Mouse (Mus musculus) forebrain, embryonic 14.5 days (tissue): ENCODE measurements around the gene Cox17. TPM values are rescaled to one million over a fixed set of nuclear protein-coding genes. Genes with fewer than 3 reads are reported as not detected.

Experiments used
- ATAC-seq: fragments of 200-750 bp; cut with Nextera tagmentation; 2 replicates; pipeline ENCODE4 v1.8.0; 2017; ENCODE audit warnings: mild to moderate bottlenecking, moderate library complexity
- DNase-seq: peaks from one replicate; pipeline ENCODE4 v3.0.0-alpha.2; 2015; ENCODE audit warnings: low spot score
- H3K27ac ChIP-seq: fragments of 300-500 bp; sonication (generic); 2 replicates; pipeline ENCODE4 v1.5.1; 2014; ENCODE audit warnings: low read depth, mild to moderate bottlenecking, control low read depth, low read length, moderate library complexity
- H3K27me3 ChIP-seq: fragments of 300-500 bp; sonication (generic); replicated peaks from 2 replicates; pipeline ENCODE4 v1.6.1; 2014; ENCODE audit warnings: low read length, control low read depth, mixed read lengths; ENCODE audit not compliant: control insufficient read depth, insufficient read depth
- H3K36me3 ChIP-seq: fragments of 300-500 bp; sonication (generic); 2 replicates; pipeline ENCODE4 v1.6.1; 2014; ENCODE audit warnings: low read length, control low read depth; ENCODE audit not compliant: control insufficient read depth, insufficient read depth
- H3K4me1 ChIP-seq: fragments of 300-500 bp; sonication (generic); 2 replicates; pipeline ENCODE4 v1.6.1; 2014; ENCODE audit warnings: antibody characterized with exemption, low read length, control low read depth; ENCODE audit not compliant: control insufficient read depth, insufficient read depth
- H3K4me2 ChIP-seq: fragments of 300-500 bp; sonication (generic); 2 replicates; pipeline ENCODE4 v1.6.1; 2014; ENCODE audit warnings: mild to moderate bottlenecking, control low read depth, low read length
- H3K4me3 ChIP-seq: fragments of 300-500 bp; sonication (generic); 2 replicates; pipeline ENCODE4 v1.5.1; 2014; ENCODE audit warnings: low read depth, low read length, control low read depth
- H3K9ac ChIP-seq: fragments of 300-500 bp; sonication (generic); 2 replicates; pipeline ENCODE4 v1.6.1; 2014; ENCODE audit warnings: mild to moderate bottlenecking, low read length, control low read depth, moderate library complexity
- H3K9me3 ChIP-seq: fragments of 300-500 bp; sonication (generic); replicated peaks from 2 replicates; pipeline ENCODE4 v1.6.1; 2016; ENCODE audit warnings: low read length, control low read depth, mixed read lengths; ENCODE audit not compliant: control insufficient read depth
- WGBS: fragments of 180-500 bp; shearing (Covaris S2); extraction: QIAGEN DNeasy Blood & Tissue Kit; methylation state at CpG from one replicate; pipeline ENCODE4 v1.1.7; 2014; 5-methylcytosine and 5-hydroxymethylcytosine counted together
- polyA plus RNA-seq: library from polyadenylated mRNA; unstranded; fragments of >200 nt; fragmentation: Nextera tagmentation; extraction: Ambion mirVana; gene quantifications from 2 replicates; pipeline ENCODE4 v1.2.1, GENCODE M21; 2014

Cox17 gene
- polyA plus RNA-seq, 1 experiment from 2014 or later, result 126 TPM

DNA sequence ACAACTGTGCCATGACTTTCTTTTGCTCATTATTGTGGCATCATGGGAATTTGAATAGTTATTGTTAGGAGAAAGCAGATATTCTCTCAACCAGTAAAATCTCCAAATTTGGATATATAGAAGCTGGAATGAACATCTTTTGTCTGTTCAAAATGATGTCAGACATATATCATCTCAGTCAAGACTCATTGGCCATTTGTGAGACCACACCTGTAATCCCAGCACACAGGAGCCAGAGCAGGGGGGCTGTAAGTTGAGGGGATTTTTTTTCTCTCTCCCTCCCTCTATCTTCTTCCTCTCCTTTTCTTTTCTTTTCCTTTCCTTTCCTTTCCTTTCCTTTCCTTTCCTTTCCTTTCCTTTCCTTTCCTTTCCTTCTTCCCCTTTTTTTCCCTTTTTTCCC lies 6.1 kb downstream of the Cox17 start:
- H3K27ac ChIP-seq, result no peak overlapping the region
- H3K4me1 ChIP-seq, result peaks cover under 1% of the 10 kb centered on the region; the same call in 1 of the 2 replicates
- no peak overlapping the region for H3K9ac ChIP-seq
- H3K4me2 ChIP-seq, result no peak overlapping the region
- no peaks in the 10 kb centered on the region for H3K27me3 ChIP-seq
- no peak for ATAC-seq
- DNase-seq, result no peak
- peaks cover 37% of the 10 kb centered on the region for H3K36me3 ChIP-seq
- no peak overlapping the region for H3K4me3 ChIP-seq
- no peaks in the 10 kb centered on the region for H3K9me3 ChIP-seq

DNA sequence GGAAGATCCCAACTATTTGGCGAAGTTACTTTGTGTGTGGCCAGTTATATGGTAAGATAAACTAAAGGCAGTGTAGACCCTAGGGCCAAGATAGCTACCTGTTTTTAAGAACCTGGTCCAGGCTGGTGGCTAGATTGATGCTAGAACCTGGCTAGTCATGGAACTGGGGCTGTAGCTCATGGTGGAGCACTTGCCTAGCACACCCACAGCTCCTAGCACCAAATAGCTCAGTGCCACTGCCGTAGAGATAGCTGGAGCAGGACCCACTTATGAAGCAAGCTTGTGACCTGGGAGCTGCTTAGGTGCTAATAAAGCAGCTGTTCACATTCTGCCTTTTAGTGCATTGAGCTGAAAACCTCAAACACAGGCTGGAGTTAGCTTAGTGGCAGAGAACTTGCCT lies 6.9 kb downstream of the Cox17 start:
- Histone ChIP-seq H3K4me3 (no peak overlapping the region), H3K4me2 (no peak overlapping the region), H3K9ac (no peak overlapping the region), H3K4me1 (no peaks in the 10 kb centered on the region), H3K27me3 (no peaks in the 10 kb centered on the region), H3K9me3 (no peaks in the 10 kb centered on the region), H3K27ac (no peak overlapping the region), H3K36me3 (peaks cover 37% of the 10 kb centered on the region)
- ATAC-seq, result no peak
- WGBS, result 93% methylated on average over 2 of the region's 2 CpGs
- no peak for DNase-seq

DNA sequence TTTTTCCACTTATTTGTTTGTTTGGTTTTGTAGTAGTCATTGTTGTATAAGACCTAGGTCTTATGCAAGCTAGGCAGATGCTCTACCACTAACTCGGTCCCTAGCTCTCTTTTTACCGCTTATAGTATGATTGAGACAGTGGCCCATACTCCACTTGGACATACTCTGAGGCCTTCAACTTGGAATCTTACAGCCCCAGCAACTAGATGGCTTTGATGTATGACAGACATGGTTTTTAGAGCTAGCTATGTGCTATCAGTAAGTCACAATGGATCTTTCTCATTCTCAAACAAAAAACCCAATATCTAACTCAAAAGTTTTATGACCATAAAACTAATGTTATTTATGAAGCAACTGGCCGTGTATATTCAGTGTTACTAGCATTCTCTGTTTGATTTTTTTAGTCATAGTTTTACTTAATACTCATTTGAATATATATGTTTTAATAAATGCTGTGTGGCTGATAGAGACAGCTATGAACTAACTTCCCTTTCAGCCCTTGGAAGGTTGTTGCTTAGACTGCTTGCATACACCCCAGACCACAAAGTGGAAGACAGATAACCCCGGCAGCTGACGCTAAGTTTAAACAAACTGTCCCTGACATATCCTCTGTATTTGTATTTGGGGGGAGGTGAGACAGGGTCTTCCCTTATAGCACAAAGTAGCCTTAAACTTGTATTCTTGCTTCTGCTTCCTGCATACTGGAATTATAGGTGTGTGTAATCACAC lies 7.6 kb downstream of the Cox17 start:
- ATAC-seq, result no peak
- H3K27ac ChIP-seq, result no peak overlapping the region
- no peaks in the 10 kb centered on the region for H3K4me1 ChIP-seq
- no peak overlapping the region for H3K4me3 ChIP-seq
- H3K36me3 ChIP-seq, result peaks cover 32% of the 10 kb centered on the region
- H3K9me3 ChIP-seq, result no peaks in the 10 kb centered on the region
- no peak overlapping the region for H3K9ac ChIP-seq
- DNase-seq, result no peak
- H3K27me3 ChIP-seq, result no peaks in the 10 kb centered on the region
- 94% methylated on average over 5 of the region's 5 CpGs for WGBS
- no peak overlapping the region for H3K4me2 ChIP-seq

DNA sequence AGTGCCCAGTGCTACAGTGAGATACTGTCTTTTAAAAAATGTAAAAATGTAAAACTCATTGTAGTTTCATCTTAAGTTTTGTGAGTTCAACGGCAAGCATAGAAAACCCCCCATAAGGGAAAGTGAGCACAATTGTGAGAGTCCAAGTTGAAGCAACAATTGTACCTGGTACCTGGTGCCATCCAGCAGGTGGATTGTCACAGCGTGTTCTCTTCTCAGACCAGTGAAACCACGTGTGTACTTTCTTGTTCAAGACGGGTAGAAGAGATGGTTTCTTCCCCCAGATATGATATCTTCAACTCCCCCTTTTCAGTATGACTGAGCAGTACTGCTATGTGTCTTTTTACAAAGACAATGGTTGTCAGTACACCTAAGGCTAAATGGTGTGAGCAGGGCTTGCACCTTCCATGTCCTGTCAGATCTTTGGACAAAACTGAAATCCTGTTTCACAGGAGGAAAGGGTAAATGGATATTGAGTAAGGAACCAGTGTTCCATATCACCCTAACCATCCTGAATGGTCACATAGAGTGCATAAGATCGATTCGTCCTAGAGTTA lies 11.5 kb downstream of the Cox17 start:
- no peak for DNase-seq
- WGBS, result 87% methylated on average over 6 of the region's 6 CpGs

DNA sequence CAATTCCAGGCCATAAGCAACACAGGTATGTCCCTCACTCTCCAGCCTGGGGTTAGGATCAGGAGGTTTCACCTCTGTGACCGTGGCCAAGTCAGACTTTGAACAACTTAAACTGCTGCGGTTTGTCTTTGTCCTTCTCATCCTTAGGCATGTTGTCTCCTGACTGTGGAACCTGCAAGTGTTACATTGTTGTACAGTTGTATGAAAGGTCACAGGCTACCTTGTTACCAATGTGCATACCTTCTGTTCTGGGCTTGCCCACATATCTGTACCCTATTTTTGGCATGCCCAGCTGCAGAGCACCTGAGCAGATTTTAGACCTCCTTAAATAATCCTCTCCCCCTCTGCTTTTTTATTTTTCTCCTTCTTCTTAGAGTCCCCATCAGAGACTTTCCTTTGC lies 12.4 kb downstream of the Cox17 start:
- WGBS, result 93% methylated on average over 2 of the region's 2 CpGs
- DNase-seq (no peak), ATAC-seq (no peak)

More for the DNA sequence above, 11.5 kb downstream of the Cox17 start:
- H3K4me2 ChIP-seq, result no peak overlapping the region
- 0 out of 2 replicates have a peak, but pooled peaks cover 3% of the 10 kb centered on the region for H3K36me3 ChIP-seq
- no peaks in the 10 kb centered on the region for H3K4me1 ChIP-seq
- no peak for ATAC-seq
- no peak overlapping the region for H3K27ac ChIP-seq
- H3K27me3 ChIP-seq, result no peaks in the 10 kb centered on the region
- no peak overlapping the region for H3K4me3 ChIP-seq
- no peak overlapping the region for H3K9ac ChIP-seq
- H3K9me3 ChIP-seq, result no peaks in the 10 kb centered on the region

DNA sequence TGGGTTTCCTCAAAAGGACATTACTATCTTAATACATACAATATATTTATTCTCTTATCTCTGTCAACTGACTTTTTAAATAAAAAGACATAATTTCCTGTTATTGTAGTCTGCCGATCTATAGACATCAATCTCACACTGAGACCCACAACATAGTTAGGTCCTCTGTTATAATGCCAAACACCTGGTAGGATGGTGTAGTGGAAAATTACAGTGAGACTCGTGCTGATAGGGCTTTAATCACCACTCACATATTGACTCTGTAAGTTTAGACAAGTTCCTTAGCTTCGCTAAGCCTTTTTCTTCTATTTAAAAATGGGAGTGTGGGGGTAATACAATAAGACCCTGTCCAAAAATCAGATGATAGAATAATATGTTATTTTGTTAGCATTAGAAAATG lies 13.1 kb downstream of the Cox17 start:
- DNase-seq, result no peak
- 81% methylated on average over 3 of the region's 3 CpGs for WGBS
- no peaks in the 10 kb centered on the region for H3K4me1 ChIP-seq
- H3K9ac ChIP-seq, result no peak overlapping the region
- H3K4me3 ChIP-seq, result no peak overlapping the region
- ATAC-seq, result no peak
- no peaks in the 10 kb centered on the region for H3K9me3 ChIP-seq
- H3K27ac ChIP-seq, result no peak overlapping the region
- no peaks in the 10 kb centered on the region for H3K36me3 ChIP-seq
- H3K27me3 ChIP-seq, result no peaks in the 10 kb centered on the region
- no peak overlapping the region for H3K4me2 ChIP-seq

More for the DNA sequence above, 12.4 kb downstream of the Cox17 start:
- Histone ChIP-seq H3K4me2 (no peak overlapping the region), H3K9me3 (no peaks in the 10 kb centered on the region), H3K27ac (no peak overlapping the region), H3K36me3 (no peaks in the 10 kb centered on the region), H3K4me1 (no peaks in the 10 kb centered on the region), H3K4me3 (no peak overlapping the region), H3K9ac (no peak overlapping the region), H3K27me3 (no peaks in the 10 kb centered on the region)

DNA sequence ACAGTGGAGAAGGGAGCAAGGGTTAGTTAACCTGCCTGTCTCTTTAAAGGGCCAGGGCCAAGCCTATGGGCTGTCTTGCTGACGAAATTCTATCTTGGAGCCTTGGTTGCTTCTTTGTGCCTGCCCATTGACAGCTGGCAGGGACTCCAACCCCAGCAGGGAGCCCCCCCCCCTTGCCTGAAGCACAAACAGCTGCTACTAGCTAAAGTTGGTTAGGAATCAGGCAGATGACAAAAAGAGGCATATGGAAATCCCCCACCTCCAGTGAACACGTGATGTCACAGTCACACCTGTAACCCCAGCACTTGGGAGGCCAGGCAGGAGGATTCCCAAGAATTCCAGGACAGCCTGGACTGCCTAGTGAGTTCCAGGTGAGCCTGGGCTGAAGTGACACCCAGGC lies 13.5 kb downstream of the Cox17 start:
- no peak for DNase-seq
- Histone ChIP-seq H3K27me3 (no peaks in the 10 kb centered on the region), H3K4me1 (no peaks in the 10 kb centered on the region), H3K36me3 (no peaks in the 10 kb centered on the region), H3K4me3 (no peak overlapping the region), H3K9me3 (no peaks in the 10 kb centered on the region), H3K4me2 (no peak overlapping the region), H3K27ac (no peak overlapping the region), H3K9ac (no peak overlapping the region)
- WGBS, result 21% methylated on average over 2 of the region's 2 CpGs
- ATAC-seq, result no peak

DNA sequence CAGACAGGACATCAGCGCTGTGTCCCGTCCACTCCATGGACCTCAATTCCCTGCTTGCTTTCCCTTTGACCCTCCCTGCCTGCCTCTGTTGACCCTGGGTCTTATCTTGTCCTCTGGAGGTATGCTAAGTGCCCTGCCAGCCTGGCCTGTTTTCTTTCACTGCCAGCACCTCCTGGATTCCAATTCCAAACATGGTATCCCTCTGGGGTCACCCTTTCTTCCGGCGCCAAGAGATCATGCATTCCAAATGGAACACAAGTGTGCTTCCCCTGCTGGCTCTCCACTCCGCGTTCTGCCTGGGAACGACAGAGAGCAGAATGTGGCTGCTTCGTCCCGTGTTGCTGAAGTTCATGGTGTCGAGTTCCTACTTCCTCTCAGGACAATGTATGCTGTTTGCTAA lies 15.1 kb downstream of the Cox17 start, which contains the start of gene Popdc2:
Gene Popdc2 (plus strand): TSS at position 277 of the 400 bp plus-strand sequence.
- ATAC-seq (no peak), DNase-seq (no peak)

DNA sequence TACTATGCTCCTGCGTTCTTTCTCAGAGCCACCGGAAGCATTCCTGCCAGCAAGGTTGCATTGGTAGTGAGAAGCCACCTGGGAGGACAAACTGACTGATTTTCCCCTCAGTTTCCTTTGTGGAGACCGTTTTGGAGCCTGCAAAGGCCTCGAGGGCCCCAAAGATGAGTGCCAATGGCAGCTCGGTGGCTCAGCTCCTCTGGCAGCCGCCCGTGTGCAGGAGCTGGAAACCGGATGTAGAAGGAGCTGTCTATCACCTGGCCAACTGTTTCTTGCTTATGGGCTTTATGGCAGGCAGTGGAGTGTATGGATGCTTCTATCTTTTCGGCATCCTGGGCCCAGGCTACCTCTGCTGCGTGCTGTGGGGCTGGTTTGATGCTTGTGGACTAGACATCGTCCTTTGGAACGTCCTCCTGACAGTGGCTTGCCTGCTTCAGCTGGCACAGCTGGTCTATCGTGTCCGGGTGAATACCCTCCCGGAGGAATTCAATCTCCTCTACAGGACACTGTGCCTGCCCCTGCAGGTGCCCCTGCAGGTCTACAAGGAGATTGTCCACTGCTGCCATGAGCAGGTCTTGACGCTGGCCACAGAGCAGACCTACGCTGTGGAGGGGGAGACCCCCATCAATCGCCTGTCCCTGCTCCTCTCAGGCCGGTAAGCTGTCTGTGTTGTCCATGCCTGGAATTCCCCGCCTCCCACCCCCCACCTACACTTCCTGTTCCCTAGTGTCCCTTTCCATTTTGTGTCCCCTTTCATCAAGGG lies 15.9 kb downstream of the Cox17 start:
- no peaks in the 10 kb centered on the region for H3K27me3 ChIP-seq
- H3K4me3 ChIP-seq, result no peak overlapping the region
- WGBS, result 86% methylated on average over 20 of the region's 20 CpGs
- ATAC-seq, result no peak
- H3K4me1 ChIP-seq, result no peaks in the 10 kb centered on the region
- no peaks in the 10 kb centered on the region for H3K36me3 ChIP-seq
- no peak overlapping the region for H3K9ac ChIP-seq
- no peak overlapping the region for H3K4me2 ChIP-seq
- no peak for DNase-seq
- H3K9me3 ChIP-seq, result no peaks in the 10 kb centered on the region
- no peak overlapping the region for H3K27ac ChIP-seq

More for the DNA sequence above, 15.1 kb downstream of the Cox17 start, which contains the start of gene Popdc2:
- Histone ChIP-seq H3K9ac (no peak within 1 kb of the TSS), H3K4me2 (no peak within 1 kb of the TSS), H3K4me1 (no peaks in the 10 kb centered on the region), H3K27me3 (no peaks in the 10 kb centered on the region), H3K36me3 (no peaks in the 10 kb centered on the region), H3K9me3 (no peaks in the 10 kb centered on the region), H3K4me3 (no peak within 1 kb of the TSS), H3K27ac (no peak within 1 kb of the TSS)
- WGBS, result 75% methylated on average over 10 of the region's 10 CpGs
